Mouse (Mus musculus) neural tube, embryonic 14.5 days (tissue): ENCODE results near the gene Zfp850. TPM values are rescaled to one million over a fixed set of nuclear protein-coding genes. Genes with fewer than 3 reads are reported as not detected.
A peak's percentile ranks its signal among the peaks of the same experiment; 100 is the strongest.

Experiments
- ATAC-seq: fragments of 200-750 bp; cut with Nextera tagmentation; 2 replicates; pipeline ENCODE4 v1.8.0; 2017; ENCODE audit warnings: low read depth, mild to moderate bottlenecking, moderate TSS enrichment, moderate library complexity
- H3K27ac ChIP-seq: fragments of 300-500 bp; sonication (generic); 2 replicates; pipeline ENCODE4 v1.5.1; 2014; ENCODE audit warnings: low read depth, mild to moderate bottlenecking, control low read depth, low read length, moderate library complexity, mixed read lengths
- H3K27me3 ChIP-seq: fragments of 300-500 bp; sonication (generic); 2 replicates; pipeline ENCODE4 v1.6.1; 2014; ENCODE audit warnings: low read length; ENCODE audit not compliant: control insufficient read depth, insufficient read depth
- H3K36me3 ChIP-seq: fragments of 300-500 bp; sonication (generic); 2 replicates; pipeline ENCODE4 v1.6.1; 2014; ENCODE audit warnings: low read length, mixed read lengths; ENCODE audit not compliant: control insufficient read depth, insufficient read depth
- H3K4me1 ChIP-seq: fragments of 300-500 bp; sonication (generic); 2 replicates; pipeline ENCODE4 v1.6.1; 2014; ENCODE audit warnings: low read length; ENCODE audit not compliant: control insufficient read depth, insufficient read depth
- H3K4me2 ChIP-seq: fragments of 300-500 bp; sonication (generic); 2 replicates; pipeline ENCODE4 v1.6.1; 2014; ENCODE audit warnings: mild to moderate bottlenecking, low read depth, low read length, control low read depth
- H3K4me3 ChIP-seq: fragments of 300-500 bp; sonication (generic); 2 replicates; pipeline ENCODE4 v1.5.1; 2014; ENCODE audit warnings: low read depth, low read length, control low read depth, mixed read lengths
- H3K9ac ChIP-seq: fragments of 300-500 bp; sonication (generic); replicated peaks from 2 replicates; pipeline ENCODE4 v1.6.1; 2014; ENCODE audit warnings: low read depth, mild to moderate bottlenecking, control low read depth, low read length, mixed read lengths
- H3K9me3 ChIP-seq: fragments of 300-500 bp; sonication (generic); 2 replicates; pipeline ENCODE4 v1.6.1; 2016; ENCODE audit warnings: low read length; ENCODE audit not compliant: control insufficient read depth
- WGBS: fragments of 180-500 bp; shearing (Covaris S2); extraction: QIAGEN DNeasy Blood & Tissue Kit; methylation state at CpG from one replicate; pipeline ENCODE4 v1.1.7; 2014; 5-methylcytosine and 5-hydroxymethylcytosine counted together
- polyA plus RNA-seq: library from polyadenylated mRNA; unstranded; fragments of >200 nt; fragmentation: Nextera tagmentation; extraction: Ambion mirVana; gene quantifications from 2 replicates; pipeline ENCODE4 v1.2.1, GENCODE M21; 2014

The Zfp850 gene
- polyA plus RNA-seq = 7.0 and 7.3 TPM in 2 replicates

DNA sequence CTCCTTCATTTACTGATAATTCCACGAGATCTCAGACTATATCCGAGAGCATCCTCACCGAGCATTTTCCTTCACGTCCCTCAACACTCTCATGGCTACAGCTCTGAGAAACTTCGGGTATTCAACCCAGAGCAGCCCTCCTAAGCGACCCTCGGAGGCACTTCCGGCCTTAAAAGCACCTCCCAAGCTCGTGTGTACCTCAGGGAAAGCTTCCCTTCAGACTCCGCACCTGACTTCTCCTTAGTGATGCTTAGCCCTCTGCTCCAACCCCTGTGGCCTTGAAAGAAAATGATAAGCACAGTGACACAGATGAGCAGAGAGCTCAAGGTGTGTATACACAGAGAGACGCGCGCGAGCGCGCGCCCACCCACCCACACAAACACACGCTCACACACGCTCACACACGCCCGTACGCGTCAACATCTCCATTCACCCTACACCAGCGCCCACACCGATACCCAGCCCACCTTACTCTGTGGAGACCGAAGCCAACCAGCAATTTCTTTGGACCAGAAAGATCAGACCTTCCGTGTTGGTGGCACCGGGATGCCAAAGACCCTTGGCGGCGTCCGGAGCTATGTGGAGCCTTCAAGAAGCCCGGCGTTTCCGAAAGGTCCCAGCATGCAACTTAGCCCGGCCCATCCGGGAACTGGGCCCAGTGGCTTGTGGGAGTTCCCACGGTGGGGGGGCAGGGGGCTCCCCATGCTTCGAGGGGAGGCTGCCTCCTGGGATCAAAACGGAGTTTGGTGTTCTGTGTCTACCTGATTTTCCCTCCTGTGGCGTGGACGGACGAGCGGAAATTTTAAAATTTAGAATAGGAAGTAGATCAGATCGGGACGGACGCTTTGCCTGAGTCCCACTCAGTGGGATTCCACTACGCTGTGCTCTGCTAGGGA is at the start of gene Zfp850:
Zfp850 (minus strand) TSS at position 567 of the 896 bp plus-strand sequence.
- Histone ChIP-seq H3K27me3 (no peaks in the 10 kb centered on the region), H3K9me3 (no peaks in the 10 kb centered on the region), H3K4me3 (peak within 1 kb of the TSS; percentile 61), H3K4me2 (peak within 1 kb of the TSS; percentile 92), H3K36me3 (no peaks in the 10 kb centered on the region), H3K9ac (peak within 1 kb of the TSS; percentile 78), H3K4me1 (peaks cover 4% of the 10 kb centered on the region; the same call in 1 of the 2 replicates), H3K27ac (peak within 1 kb of the TSS; percentile 48; the same call in 1 of the 2 replicates)
- 1% methylated on average over 47 of the region's 47 CpGs for WGBS
- ATAC-seq = peak; percentile 94

DNA sequence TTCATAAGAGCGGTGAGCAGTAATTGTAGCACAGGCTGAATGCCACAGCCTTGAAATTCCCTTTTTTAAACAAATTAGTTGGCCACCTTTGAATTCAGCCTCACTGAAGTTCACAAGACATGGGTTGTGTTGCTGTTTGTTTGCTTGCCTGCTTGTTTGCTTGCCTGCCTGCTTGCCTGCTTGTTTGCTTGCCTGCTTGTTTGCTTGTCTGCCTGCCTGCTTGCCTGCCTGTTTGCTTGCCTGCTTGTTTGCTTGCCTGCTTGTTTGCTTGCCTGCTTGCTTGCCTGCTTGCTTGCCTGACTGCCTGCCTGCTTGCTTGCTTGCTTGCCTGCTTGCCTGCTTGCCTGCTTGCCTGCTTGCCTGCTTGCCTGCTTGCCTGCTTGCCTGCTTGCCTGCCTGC is 46.1 kb upstream of the Zfp850 start:
- Histone ChIP-seq H3K27ac (no peak overlapping the region), H3K4me2 (no peak overlapping the region), H3K27me3 (no peaks in the 10 kb centered on the region), H3K36me3 (no peaks in the 10 kb centered on the region), H3K9ac (no peak overlapping the region), H3K9me3 (no peaks in the 10 kb centered on the region), H3K4me1 (no peaks in the 10 kb centered on the region), H3K4me3 (no peak overlapping the region)
- 96% methylated on average over 1 of the region's 1 CpGs for WGBS
- no peak for ATAC-seq

DNA sequence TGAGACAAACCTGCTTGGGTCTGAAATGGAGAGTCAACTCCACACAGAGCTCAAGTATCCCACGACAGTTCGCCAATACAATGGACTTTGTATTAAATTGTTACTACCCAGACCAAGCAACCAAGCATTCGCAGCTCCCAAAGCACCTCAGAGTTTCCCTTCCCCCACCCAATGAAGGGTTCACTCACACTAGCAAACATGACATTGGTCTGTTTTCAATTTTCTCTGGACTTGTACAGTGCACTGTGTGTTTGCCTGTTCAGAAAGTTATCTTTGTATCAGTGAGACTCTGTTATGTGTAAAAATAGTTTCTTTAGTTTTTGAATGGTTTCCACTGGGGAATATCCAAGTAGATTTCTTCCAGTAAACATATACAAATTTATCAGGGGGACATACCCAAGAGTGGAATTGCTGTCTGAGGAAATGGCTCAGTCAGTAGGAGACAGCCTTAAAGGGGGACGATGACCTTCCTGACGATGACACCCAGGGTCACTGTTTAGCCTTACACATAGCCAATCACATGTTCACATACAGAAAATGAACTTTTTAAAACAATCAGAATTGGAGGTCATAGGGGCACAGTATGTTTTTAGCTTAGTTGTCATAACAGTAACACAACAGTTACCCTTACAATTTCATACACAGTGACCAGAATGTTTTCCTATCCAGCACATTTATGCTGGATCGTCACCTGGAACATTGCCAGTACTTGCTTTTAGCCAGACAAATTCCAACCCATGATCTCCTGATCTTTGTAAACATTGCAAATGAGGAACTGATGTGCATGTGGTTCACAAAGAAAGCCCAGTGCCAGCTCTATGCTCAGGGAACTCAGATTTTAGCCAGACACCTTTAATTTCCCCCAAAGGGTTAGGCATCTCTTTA is 39.4 kb upstream of the Zfp850 start:
- H3K27ac ChIP-seq = no peak overlapping the region
- H3K9ac ChIP-seq = no peak overlapping the region
- no peak overlapping the region for H3K4me3 ChIP-seq
- peaks cover 5% of the 10 kb centered on the region; the same call in 1 of the 2 replicates for H3K4me1 ChIP-seq
- 84% methylated on average over 6 of the region's 6 CpGs for WGBS
- H3K9me3 ChIP-seq = no peaks in the 10 kb centered on the region
- H3K4me2 ChIP-seq = no peak overlapping the region
- peaks cover 5% of the 10 kb centered on the region; the same call in 1 of the 2 replicates for H3K36me3 ChIP-seq
- ATAC-seq = no peak
- no peaks in the 10 kb centered on the region for H3K27me3 ChIP-seq

DNA sequence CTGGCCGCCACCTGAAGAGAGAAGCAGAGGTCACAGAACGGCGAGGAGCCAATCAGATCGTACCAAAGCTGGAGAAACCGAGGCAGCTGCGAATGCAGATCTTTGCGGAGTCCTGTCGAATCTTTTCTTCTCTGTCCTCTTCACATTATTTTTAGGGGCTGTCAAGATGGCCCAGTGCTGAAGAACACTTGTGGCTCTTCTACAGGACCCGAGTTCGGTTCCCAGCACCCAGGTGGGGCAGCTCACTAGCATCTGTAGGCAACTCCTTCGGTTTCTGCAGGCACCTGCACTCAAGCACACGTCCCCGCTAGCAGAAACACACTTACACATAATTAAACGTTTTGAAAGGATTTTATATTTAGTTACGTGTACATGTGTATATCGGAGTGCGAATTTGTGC is 36.7 kb upstream of the Zfp850 start:
- Histone ChIP-seq H3K27me3 (no peaks in the 10 kb centered on the region), H3K4me3 (no peak overlapping the region), H3K4me2 (peak overlapping the region; percentile 32), H3K36me3 (peaks cover 20% of the 10 kb centered on the region), H3K9me3 (no peaks in the 10 kb centered on the region), H3K27ac (no peak overlapping the region), H3K4me1 (peaks cover 5% of the 10 kb centered on the region; the same call in 1 of the 2 replicates), H3K9ac (no peak overlapping the region)
- WGBS = 60% methylated on average over 17 of the region's 17 CpGs
- 0 out of 2 replicates have a peak, but pooled peaks have one; percentile 4 for ATAC-seq

DNA sequence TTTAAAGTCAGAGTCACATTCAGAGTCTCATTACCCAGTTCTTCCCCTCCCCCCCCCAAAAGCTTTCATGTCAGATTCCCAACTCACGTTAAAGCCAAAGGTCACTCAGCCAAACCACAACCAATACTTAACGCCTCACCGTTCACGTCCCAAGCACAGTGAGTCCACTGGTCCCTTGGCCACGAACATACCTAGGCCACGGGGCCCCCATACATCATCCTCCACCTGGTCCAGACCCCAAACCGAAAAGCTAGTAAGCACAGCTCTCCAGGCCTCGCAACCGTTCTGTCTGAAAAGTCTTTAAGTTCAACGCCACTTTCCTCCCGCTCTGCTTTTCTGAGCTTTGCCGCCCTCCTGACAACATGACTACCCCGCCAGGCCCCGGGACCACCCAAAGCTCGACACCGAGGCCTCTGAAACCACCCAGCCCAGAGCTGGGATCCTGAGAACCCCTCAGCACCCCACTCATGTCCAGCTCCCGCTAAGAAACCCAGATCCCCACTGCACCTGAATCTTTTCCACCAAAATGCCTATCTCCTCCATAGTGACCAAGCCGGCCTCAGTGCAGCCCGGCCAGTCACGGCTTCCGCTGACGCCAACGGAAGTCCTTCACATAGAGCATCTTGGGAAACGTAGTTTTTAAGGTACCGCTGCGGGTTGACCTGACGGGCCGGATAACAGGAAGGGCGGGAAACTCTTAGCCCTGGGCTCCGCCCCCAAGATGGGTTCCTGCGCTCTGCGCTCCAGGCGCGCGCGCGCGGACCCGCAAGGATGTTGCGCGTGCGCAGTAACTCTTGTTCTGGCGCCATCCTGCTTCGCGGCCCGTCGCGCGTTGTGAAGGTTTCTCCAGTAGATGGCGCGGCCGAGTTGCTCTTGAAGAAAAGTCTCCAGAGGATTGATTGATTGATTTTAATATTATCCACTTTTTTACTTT is 35.8 kb upstream of the Zfp850 start, which contains the start of gene Psmc4:
Psmc4 (minus strand) TSS at position 626 of the 934 bp plus-strand sequence.
- Histone ChIP-seq H3K9ac (peak within 1 kb of the TSS; percentile 71), H3K27ac (no peak within 1 kb of the TSS), H3K4me2 (peak within 1 kb of the TSS; percentile 58), H3K27me3 (no peaks in the 10 kb centered on the region), H3K36me3 (peaks cover 23% of the 10 kb centered on the region), H3K9me3 (no peaks in the 10 kb centered on the region), H3K4me3 (peak within 1 kb of the TSS; percentile 70), H3K4me1 (peaks cover 5% of the 10 kb centered on the region; the same call in 1 of the 2 replicates)
- WGBS = under 1% methylated on average over 52 of the region's 52 CpGs
- peak; percentile 97 for ATAC-seq

DNA sequence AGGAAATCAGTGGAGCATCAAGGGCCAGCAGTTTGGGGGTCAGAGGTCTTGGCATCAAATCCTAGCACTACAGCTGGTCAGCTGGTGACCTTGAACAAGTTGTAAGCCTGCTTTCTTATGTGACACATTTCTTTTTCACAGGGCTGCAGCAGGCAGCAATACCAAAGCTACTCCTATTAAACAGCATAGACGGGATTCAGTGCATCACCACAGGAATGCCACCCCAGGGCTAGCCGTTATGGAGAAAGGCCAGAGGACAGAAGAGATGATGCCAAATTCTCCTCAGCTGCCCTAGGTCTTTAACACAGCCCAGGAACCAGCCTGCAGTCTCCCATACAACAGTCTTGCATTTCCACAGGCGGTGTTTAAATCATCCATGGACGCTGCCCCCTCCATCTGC is 30.6 kb upstream of the Zfp850 start:
- Histone ChIP-seq H3K4me1 (peaks cover 5% of the 10 kb centered on the region; the same call in 1 of the 2 replicates), H3K36me3 (peaks cover 51% of the 10 kb centered on the region), H3K4me3 (no peak overlapping the region), H3K9ac (no peak overlapping the region), H3K9me3 (no peaks in the 10 kb centered on the region), H3K27me3 (no peaks in the 10 kb centered on the region), H3K4me2 (no peak overlapping the region), H3K27ac (no peak overlapping the region)
- WGBS = 92% methylated on average over 4 of the region's 4 CpGs
- ATAC-seq = no peak

DNA sequence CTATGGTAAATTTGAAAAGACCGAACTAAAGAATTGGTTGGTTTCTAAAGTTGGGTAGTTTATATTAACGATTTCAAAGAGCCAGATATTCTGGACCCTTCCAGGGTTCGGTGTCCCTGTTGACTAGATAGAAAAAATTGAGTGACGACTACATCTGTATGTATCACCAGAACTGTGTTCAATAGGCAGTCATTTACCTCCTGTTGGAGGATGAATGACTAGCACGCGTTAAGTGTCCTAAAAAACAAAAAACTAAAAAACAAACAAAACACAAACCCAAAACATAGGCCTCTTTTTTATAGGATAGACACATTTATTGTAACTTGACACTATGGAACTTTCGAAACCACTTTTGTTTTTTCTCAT is 513 bp upstream of the Zfp850 start:
- 23% methylated on average over 7 of the region's 7 CpGs for WGBS
- Histone ChIP-seq H3K36me3 (no peaks in the 10 kb centered on the region), H3K9me3 (no peaks in the 10 kb centered on the region), H3K9ac (peak overlapping the region; percentile 78), H3K4me1 (peaks cover 4% of the 10 kb centered on the region; the same call in 1 of the 2 replicates), H3K27me3 (no peaks in the 10 kb centered on the region), H3K4me2 (peak overlapping the region; percentile 92), H3K27ac (no peak overlapping the region), H3K4me3 (peak overlapping the region; percentile 61)
- peak; percentile 64; the same call in 1 of the 2 replicates for ATAC-seq

DNA sequence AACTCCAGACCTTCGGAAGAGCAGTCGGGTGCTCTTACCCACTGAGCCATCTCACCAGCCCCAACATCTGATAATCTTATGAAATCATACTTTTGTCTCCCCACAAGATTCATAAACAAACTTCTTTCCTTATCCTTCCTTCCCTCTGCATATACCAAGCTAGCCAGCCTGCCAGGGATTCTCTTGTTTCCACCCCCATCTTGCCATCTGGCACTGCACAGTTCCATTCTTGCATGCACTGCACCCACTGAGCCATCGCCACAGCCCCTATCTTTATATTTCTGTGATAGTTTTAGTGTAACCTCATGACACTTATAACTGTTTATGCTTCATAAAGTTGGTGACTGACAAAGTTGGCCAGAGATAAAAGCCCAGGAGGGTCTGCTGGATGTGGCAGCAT is 3.6 kb downstream of the Zfp850 start:
- Histone ChIP-seq H3K4me2 (no peak overlapping the region), H3K36me3 (peaks cover 8% of the 10 kb centered on the region), H3K27me3 (no peaks in the 10 kb centered on the region), H3K4me1 (peaks cover 4% of the 10 kb centered on the region; the same call in 1 of the 2 replicates), H3K27ac (no peak overlapping the region), H3K9me3 (no peaks in the 10 kb centered on the region), H3K4me3 (no peak overlapping the region), H3K9ac (no peak overlapping the region)
- 100% methylated on average over 3 of the region's 3 CpGs for WGBS
- ATAC-seq = no peak
